Mouse (Mus musculus): ENCODE results near the gene Abhd5.

The Abhd5 gene

GRCm38 (mm10) chr9:122378986-122379385 is 27.6 kb downstream of the Abhd5 start:
- no peaks in the 10 kb centered on the region for H3K9me3 ChIP-seq (ENCODE audit: low read length)
- H3K4me3 ChIP-seq (replicated peaks; ENCODE audit: low read length), result no peak overlapping the region
- no peaks in the 10 kb centered on the region for H3K27me3 ChIP-seq (ENCODE audit: insufficient read depth, low read length)
- 0 out of 2 replicates have a peak, but pooled peaks cover 3% of the 10 kb centered on the region for H3K36me3 ChIP-seq (ENCODE audit: insufficient read depth, low read length)
- TF ChIP-seq POU5F1 (IDR thresholded peaks at IDR 0.05; ENCODE audit: borderline replicate concordance, low read length) (no peak), NANOG (IDR thresholded peaks at IDR 0.05; ENCODE audit: borderline replicate concordance, low read length) (no peak), CTCF (conservative IDR thresholded peaks at IDR 0.05; ENCODE audit: low read length) (no peak)
- H3K4me1 ChIP-seq (replicated peaks; ENCODE audit: low read depth, low read length), result peaks cover 6% of the 10 kb centered on the region; the same call in 1 of the 2 replicates

DNA sequence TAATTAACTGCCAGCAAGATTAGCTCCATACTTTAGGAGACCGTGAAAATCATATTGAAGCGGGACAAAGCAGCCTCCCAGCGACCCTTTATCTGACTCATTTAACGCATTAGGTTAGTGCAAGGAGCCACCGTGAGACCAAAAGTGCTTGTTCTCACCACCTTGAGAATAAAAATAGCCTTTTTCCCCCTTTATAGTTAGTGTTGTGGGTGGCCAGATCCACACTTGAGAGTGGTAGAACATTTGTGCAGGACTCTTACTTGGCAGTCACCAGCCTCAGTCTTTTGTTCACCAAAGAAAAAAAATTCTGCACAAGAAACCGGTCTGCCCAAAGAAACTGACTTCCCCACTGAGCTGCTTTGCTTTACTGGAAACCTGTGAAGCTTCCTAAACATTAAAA is 29.6 kb downstream of the Abhd5 start:
- Histone ChIP-seq H3K4me3 (replicated peaks; ENCODE audit: low read length) (no peak overlapping the region), H3K27me3 (ENCODE audit: insufficient read depth, low read length) (no peaks in the 10 kb centered on the region), H3K36me3 (ENCODE audit: insufficient read depth, low read length) (0 out of 2 replicates have a peak, but pooled peaks cover 3% of the 10 kb centered on the region), H3K9me3 (ENCODE audit: low read length) (no peaks in the 10 kb centered on the region), H3K4me1 (replicated peaks; ENCODE audit: low read depth, low read length) (peaks cover 6% of the 10 kb centered on the region; the same call in 1 of the 2 replicates)
- no peak for TF ChIP-seq CTCF (conservative IDR thresholded peaks at IDR 0.05; ENCODE audit: low read length)
- TF ChIP-seq POU5F1 (IDR thresholded peaks at IDR 0.05; ENCODE audit: borderline replicate concordance, low read length), result no peak
- TF ChIP-seq NANOG (IDR thresholded peaks at IDR 0.05; ENCODE audit: borderline replicate concordance, low read length), result no peak

- Histone ChIP-seq H3K36me3 (ENCODE audit: insufficient read depth, low read length) (0 out of 2 replicates have a peak, but pooled peaks cover 3% of the 10 kb centered on the region), H3K27me3 (ENCODE audit: insufficient read depth, low read length) (no peaks in the 10 kb centered on the region), H3K4me3 (replicated peaks; ENCODE audit: low read length) (no peak overlapping the region), H3K4me1 (replicated peaks; ENCODE audit: low read depth, low read length) (peaks cover 6% of the 10 kb centered on the region; the same call in 1 of the 2 replicates), H3K9me3 (ENCODE audit: low read length) (no peaks in the 10 kb centered on the region)
- TF ChIP-seq CTCF (conservative IDR thresholded peaks at IDR 0.05; ENCODE audit: low read length), result no peak
- no peak for TF ChIP-seq NANOG (IDR thresholded peaks at IDR 0.05; ENCODE audit: borderline replicate concordance, low read length)
- TF ChIP-seq POU5F1 (IDR thresholded peaks at IDR 0.05; ENCODE audit: borderline replicate concordance, low read length), result no peak
Measured at GRCm38 (mm10) chr9:122382006-122382405, 30.6 kb downstream of the Abhd5 start.

- no peaks in the 10 kb centered on the region for H3K4me1 ChIP-seq (replicated peaks; ENCODE audit: low read depth, low read length)
- H3K4me3 ChIP-seq (replicated peaks; ENCODE audit: low read length), result no peak overlapping the region
- TF ChIP-seq NANOG (IDR thresholded peaks at IDR 0.05; ENCODE audit: borderline replicate concordance, low read length) (no peak), POU5F1 (IDR thresholded peaks at IDR 0.05; ENCODE audit: borderline replicate concordance, low read length) (no peak), CTCF (conservative IDR thresholded peaks at IDR 0.05; ENCODE audit: low read length) (no peak)
- no peaks in the 10 kb centered on the region; the same call in 1 of the 2 replicates for H3K27me3 ChIP-seq (ENCODE audit: insufficient read depth, low read length)
- no peaks in the 10 kb centered on the region for H3K9me3 ChIP-seq (ENCODE audit: low read length)
- no peaks in the 10 kb centered on the region for H3K36me3 ChIP-seq (ENCODE audit: insufficient read depth, low read length)
Measured at GRCm38 (mm10) chr9:122386015-122386414, 34.6 kb downstream of the Abhd5 start.

- H3K36me3 ChIP-seq (ENCODE audit: insufficient read depth, low read length), result no peaks in the 10 kb centered on the region
- no peaks in the 10 kb centered on the region for H3K4me1 ChIP-seq (replicated peaks; ENCODE audit: low read depth, low read length)
- no peaks in the 10 kb centered on the region; the same call in 1 of the 2 replicates for H3K27me3 ChIP-seq (ENCODE audit: insufficient read depth, low read length)
- H3K4me3 ChIP-seq (replicated peaks; ENCODE audit: low read length), result no peak overlapping the region
- H3K9me3 ChIP-seq (ENCODE audit: low read length), result no peaks in the 10 kb centered on the region
- TF ChIP-seq CTCF (conservative IDR thresholded peaks at IDR 0.05; ENCODE audit: low read length), result no peak
- no peak for TF ChIP-seq NANOG (IDR thresholded peaks at IDR 0.05; ENCODE audit: borderline replicate concordance, low read length)
- TF ChIP-seq POU5F1 (IDR thresholded peaks at IDR 0.05; ENCODE audit: borderline replicate concordance, low read length), result no peak
Measured at GRCm38 (mm10) chr9:122389287-122389920, 38.0 kb downstream of the Abhd5 start.

- no peaks in the 10 kb centered on the region for H3K27me3 ChIP-seq (ENCODE audit: insufficient read depth, low read length)
- no peaks in the 10 kb centered on the region for H3K36me3 ChIP-seq (ENCODE audit: insufficient read depth, low read length)
- TF ChIP-seq NANOG (IDR thresholded peaks at IDR 0.05; ENCODE audit: borderline replicate concordance, low read length) (no peak), CTCF (conservative IDR thresholded peaks at IDR 0.05; ENCODE audit: low read length) (no peak), POU5F1 (IDR thresholded peaks at IDR 0.05; ENCODE audit: borderline replicate concordance, low read length) (no peak)
- peaks cover 18% of the 10 kb centered on the region for H3K9me3 ChIP-seq (ENCODE audit: low read length)
- H3K4me1 ChIP-seq (replicated peaks; ENCODE audit: low read depth, low read length), result no peaks in the 10 kb centered on the region
- no peak overlapping the region for H3K4me3 ChIP-seq (replicated peaks; ENCODE audit: low read length)
Measured at GRCm38 (mm10) chr9:122395816-122396215, 44.4 kb downstream of the Abhd5 start.

DNA sequence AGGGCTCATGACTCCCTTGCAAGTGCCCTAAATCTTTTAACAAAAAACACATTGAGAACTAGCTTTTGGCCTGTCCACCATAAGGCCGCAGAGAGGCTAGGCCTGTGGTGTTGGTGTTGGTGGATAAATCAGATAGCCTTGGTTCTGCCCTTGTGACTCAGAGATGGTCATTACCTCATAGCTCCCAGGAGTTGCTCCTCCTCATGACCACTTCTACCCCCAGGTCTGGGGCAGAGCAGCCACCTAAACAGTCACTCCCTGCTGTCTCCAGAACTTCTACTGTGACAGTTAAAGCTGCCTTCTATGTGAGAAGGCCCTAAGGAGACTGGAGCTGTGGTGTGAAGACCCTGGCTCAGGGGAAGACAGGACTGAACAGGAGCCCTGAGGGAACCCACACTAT is 45.7 kb downstream of the Abhd5 start:
- Histone ChIP-seq H3K36me3 (ENCODE audit: insufficient read depth, low read length) (no peaks in the 10 kb centered on the region), H3K4me3 (replicated peaks; ENCODE audit: low read length) (no peak overlapping the region), H3K4me1 (replicated peaks; ENCODE audit: low read depth, low read length) (no peaks in the 10 kb centered on the region), H3K9me3 (ENCODE audit: low read length) (peaks cover 25% of the 10 kb centered on the region), H3K27me3 (ENCODE audit: insufficient read depth, low read length) (no peaks in the 10 kb centered on the region)
- TF ChIP-seq CTCF (conservative IDR thresholded peaks at IDR 0.05; ENCODE audit: low read length), result no peak
- no peak for TF ChIP-seq NANOG (IDR thresholded peaks at IDR 0.05; ENCODE audit: borderline replicate concordance, low read length)
- no peak for TF ChIP-seq POU5F1 (IDR thresholded peaks at IDR 0.05; ENCODE audit: borderline replicate concordance, low read length)

- no peak overlapping the region for H3K4me3 ChIP-seq (replicated peaks; ENCODE audit: low read length)
- H3K4me1 ChIP-seq (replicated peaks; ENCODE audit: low read depth, low read length), result no peaks in the 10 kb centered on the region
- no peaks in the 10 kb centered on the region for H3K27me3 ChIP-seq (ENCODE audit: insufficient read depth, low read length)
- H3K36me3 ChIP-seq (ENCODE audit: insufficient read depth, low read length), result no peaks in the 10 kb centered on the region
- H3K9me3 ChIP-seq (ENCODE audit: low read length), result peaks cover 25% of the 10 kb centered on the region
- no peak for TF ChIP-seq NANOG (IDR thresholded peaks at IDR 0.05; ENCODE audit: borderline replicate concordance, low read length)
- TF ChIP-seq CTCF (conservative IDR thresholded peaks at IDR 0.05; ENCODE audit: low read length), result no peak
- no peak for TF ChIP-seq POU5F1 (IDR thresholded peaks at IDR 0.05; ENCODE audit: borderline replicate concordance, low read length)
Measured at GRCm38 (mm10) chr9:122398746-122399145, 47.3 kb downstream of the Abhd5 start.
